Mouse (Mus musculus) heart, postnatal 25 days (tissue): Measurements from ENCODE around the gene Sim2. TPM values are rescaled to one million over a fixed set of nuclear protein-coding genes. Genes with fewer than 3 reads are reported as not detected.

ENCODE experiments used
- DNase-seq: peaks from one replicate; pipeline ENCODE4 v3.0.0; 2022; ENCODE audit warnings: low spot score
- intact Hi-C: fragments of 180-260 bp; cut with DNase I; formaldehyde crosslinking; loops from one replicate; pipeline ENCODE4 v1.15.1; 2025
- total RNA-seq, 2 experiments: library from RNA; stranded (reverse); gene quantifications; 2 replicates each; pipeline ENCODE4 v1.2.3; 2021

Gene Sim2
- not detected for total RNA-seq

GRCm38 (mm10) chr16:94084711-94085602 is at the start of gene Sim2:
TSS of gene Sim2 (plus strand) at chr16:94084931.
- DNase-seq = no peak
- intact Hi-C loops = no loop called here

GRCm38 (mm10) chr16:94037280-94037679 is 47.5 kb upstream of the Sim2 start:
- intact Hi-C loops = no loop called here
- DNase-seq = no peak

GRCm38 (mm10) chr16:94038272-94038985 is 46.3 kb upstream of the Sim2 start:
- intact Hi-C loops = no loop called here
- no peak for DNase-seq

GRCm38 (mm10) chr16:94038986-94039341 is 45.8 kb upstream of the Sim2 start:
- intact Hi-C loops = loop anchor here (1.0 kb wide), 1 partner anchor 220 kb away; no protein-coding TSS in a partner anchor
- DNase-seq = no peak

DNA sequence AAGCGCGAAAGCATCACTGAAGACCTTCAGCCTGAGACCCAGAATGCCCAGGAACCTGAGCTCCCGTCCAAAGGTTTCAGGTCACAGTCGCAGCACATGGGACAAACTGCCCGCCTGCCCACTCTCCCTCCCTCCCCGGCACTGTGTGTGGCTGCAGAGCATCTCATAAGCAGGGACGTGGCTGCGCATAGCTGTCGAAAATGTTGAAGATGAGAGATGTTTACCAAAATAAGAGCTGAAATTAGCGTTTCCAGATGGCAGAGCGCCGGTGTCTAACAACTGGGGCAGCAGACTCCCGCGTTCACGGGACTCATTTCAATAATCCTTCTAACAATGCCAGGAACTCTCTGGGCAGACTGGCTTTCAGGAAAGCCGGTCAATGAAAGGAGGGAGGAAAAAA is 44.2 kb upstream of the Sim2 start:
- no peak for DNase-seq
- intact Hi-C loops = no loop called here

GRCm38 (mm10) chr16:94041065-94041712 is 43.5 kb upstream of the Sim2 start:
- DNase-seq = no peak
- intact Hi-C loops = no loop called here

DNA sequence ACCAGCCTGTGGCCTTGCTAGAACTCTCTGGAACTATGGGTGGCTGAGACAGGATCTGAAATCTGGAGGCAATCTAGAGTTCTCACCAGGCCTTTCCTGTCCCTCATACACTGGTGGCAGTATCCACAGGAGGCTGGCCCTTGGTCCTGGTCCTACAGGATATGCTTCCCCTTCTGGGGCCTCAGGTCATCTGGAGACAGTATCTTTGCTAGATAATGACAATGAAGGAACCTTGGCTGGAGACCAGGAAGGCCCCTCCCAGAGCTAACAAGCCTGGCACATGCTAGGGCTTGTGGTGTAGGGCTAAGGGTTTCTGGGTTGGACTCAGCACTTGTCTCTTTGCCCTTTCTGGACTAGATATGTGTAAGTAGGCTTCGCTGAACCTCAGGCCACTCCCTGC is 40.9 kb upstream of the Sim2 start:
- intact Hi-C loops = no loop called here
- DNase-seq = no peak

DNA sequence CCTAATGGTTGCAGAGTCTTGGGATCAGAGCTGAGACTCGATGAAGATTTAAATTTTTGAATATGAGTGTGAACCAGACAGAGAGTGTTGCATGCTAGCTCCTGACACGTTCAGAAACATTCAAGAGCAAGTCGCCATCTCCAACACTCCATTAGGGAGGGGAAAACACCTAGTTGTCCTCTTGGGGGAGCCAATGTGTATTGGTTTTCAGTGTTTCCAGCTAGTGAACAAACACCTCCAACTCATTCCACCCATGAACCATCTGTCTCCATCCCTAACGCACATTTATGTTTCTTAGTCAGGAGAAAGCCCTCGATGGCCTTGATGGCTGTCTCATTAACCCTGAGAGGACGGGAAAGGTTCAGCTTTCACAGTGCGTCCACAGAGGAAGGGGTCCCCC is 39.7 kb upstream of the Sim2 start:
- no peak for DNase-seq
- intact Hi-C loops = no loop called here

DNA sequence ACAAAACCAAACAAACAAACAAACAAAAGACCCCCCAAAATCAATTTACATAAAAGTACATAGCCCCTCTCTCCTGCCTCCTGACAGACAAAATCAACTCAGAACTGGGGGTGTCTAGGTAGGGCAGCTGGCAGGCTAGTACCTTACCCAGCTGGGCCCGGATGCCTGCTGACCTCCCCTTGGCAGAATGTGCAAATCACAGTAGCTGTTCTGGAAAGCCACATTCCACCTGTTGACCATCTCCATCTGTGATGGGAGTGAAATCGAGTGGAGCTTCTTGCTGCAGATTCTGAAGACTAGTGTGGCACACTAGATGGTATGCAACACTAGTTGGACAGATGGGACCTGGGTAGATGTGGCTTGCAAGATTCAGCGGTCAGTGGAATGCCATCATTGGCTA is 34.4 kb upstream of the Sim2 start:
- intact Hi-C loops = no loop called here
- DNase-seq = no peak

GRCm38 (mm10) chr16:94055176-94055575 is 29.6 kb upstream of the Sim2 start:
- no peak for DNase-seq
- intact Hi-C loops = no loop called here

DNA sequence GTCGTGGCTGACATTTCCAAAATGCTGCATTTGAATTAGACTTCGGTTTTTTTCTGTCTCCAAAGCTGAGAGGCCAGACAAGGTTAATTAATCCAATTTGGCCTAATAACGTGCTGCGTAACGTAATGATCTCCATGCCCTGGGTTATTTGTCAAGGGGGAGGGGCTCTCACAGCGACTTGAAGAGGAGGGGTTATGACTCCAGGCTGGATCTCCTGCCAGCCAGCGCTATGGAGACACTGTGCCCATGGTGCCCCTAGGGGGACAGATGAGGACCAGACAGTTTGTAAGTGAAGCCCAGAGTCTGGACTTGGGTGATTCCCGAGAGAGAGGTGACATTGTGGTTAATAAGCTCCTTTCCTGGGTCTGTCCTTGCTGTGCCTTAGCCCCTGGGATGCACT is 29.2 kb upstream of the Sim2 start:
- intact Hi-C loops = no loop called here
- DNase-seq = no peak

DNA sequence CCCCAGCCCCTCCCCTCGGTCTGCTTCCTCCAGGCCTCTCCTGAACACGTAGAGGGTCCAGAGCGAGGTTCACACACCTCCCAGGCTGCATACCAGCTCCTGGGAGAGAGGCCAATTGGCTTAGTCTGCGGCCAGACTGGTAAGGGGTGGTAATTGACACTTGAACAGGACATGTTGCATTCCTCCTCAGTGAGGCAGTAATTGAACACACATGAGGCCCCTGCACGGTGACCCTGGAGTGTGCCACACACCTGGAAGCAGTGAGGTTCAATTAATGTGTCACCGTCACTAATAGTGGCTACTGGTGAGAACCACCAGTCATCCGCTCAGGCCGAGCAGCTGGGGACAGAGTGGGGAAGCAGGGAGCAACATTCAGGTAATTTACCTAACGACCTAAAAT is 24.9 kb upstream of the Sim2 start:
- no peak for DNase-seq
- intact Hi-C loops = no loop called here

DNA sequence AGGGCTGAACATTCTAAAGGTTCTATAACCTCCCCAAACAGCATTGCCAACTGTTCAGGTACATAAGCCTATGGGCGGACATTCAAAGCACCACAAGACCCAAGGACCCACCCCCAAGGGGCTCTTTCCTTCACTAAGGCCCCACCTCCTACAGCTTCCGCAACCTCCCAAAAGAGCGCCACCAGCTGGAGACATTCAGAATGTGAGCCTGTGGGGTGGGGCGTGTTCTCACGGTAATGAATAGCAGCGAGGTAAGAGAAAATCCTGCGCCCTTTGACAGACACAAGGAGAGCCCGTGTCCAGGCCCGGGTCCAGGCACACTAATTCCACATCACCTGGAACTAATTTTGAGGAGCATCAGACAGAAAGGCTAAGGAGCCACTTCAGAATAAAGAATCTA is 20.5 kb upstream of the Sim2 start:
- DNase-seq = no peak
- intact Hi-C loops = no loop called here

DNA sequence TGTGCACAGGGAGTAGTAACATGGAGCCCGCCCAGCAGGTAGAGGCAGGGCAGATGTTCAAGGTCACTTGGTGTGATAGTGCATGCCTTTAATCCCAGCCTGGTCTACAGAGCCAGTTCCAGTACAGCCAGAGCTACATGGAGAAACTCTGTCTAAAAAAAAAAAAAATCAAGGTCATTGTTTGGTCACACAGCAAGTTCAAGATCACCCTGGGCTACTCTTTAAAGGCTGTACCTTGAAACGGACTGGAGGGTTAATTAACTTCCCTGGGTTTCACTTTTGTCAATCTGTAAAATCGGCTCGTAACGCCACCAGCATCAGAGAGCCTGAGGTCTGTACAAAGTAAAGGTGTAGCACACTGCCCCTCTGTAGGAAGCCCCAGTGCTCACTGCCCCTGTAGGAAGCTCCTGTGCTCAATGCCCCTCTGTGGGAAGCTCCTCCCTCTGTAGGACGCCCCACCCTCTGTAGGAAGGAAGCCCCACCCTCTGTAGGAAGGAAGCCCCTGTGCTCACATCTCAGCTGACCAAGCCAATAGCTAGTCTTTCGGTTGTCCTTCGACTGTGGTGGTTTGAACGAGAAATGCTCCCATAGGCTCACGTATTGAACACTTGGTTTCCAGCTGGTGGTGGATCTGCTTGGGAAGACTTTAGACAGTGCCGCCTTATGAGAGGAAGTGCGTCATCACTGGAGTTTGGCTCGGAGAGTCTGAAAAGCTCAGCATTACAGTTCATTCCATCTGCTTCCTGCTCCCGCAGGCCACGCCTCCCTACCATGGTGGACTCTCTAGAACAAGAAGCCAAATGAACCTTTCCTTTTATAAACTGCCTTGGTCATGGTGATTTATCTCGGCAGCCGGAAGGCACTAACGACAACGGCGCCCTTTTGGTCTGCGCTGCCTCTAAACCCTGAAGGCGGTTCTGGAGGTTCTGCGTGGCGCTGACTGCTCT is 18.7 kb upstream of the Sim2 start:
- intact Hi-C loops = no loop called here
- no peak for DNase-seq

DNA sequence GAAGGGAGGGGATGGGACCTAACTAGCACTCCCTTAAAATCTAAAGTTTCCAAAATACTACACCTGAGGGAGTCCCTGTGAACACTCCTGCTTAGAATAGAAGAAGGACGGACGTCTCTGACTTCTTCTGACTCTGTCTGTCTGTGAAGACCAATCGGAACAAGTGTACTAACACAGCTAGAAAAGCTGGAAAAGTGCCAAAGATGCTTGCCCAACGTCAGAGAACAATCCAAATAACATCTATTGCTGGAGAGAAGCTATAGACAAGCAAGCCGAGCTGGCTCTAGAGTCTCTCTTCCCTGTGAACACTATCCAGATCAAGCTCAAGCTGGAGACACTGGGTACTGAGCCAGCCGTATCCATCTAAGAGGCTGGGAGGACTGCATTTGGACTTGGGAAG is 18.0 kb upstream of the Sim2 start:
- no peak for DNase-seq
- intact Hi-C loops = no loop called here

DNA sequence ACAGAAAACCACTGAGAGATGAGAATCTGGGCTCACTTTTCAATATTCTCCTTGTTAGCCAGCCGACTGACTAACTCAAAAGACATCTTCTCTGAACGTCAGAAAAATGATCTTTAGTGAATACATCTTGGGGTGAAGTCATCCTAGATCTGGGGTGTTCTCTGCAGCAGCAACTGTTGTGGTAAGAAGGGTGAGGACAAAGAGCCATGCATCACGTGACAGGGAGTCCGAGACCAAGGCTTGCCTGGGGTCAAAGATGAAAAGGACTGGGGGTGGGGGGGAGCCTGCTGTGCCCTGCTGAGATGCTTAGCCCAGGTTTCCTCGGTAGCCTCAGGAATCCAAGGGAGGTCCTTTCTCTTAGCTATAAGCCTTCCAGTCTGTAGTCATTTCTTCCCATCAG is 17.5 kb upstream of the Sim2 start:
- no peak for DNase-seq
- intact Hi-C loops = no loop called here

DNA sequence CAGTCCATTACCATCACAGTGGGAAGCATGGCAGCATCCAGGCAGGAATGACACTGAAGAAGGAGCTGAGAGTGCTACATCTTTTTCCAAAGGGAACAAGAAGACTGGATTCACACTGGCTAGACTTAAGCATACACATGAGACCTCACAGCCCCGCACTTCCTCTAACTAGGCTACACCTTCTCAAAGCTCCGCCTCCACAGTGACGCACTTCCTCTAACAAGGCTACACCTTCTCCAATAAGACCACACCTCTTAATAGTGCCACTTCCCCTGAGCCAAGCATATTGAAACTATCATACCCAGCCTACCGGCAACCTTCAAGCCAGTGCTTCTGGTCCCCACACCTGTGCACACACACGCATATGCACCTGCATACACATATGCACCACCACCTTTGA is 15.7 kb upstream of the Sim2 start:
- intact Hi-C loops = no loop called here
- no peak for DNase-seq

- DNase-seq = no peak
- intact Hi-C loops = no loop called here
These were observed 13.8 kb upstream of the Sim2 start for GRCm38 (mm10) chr16:94070920-94071319.

DNA sequence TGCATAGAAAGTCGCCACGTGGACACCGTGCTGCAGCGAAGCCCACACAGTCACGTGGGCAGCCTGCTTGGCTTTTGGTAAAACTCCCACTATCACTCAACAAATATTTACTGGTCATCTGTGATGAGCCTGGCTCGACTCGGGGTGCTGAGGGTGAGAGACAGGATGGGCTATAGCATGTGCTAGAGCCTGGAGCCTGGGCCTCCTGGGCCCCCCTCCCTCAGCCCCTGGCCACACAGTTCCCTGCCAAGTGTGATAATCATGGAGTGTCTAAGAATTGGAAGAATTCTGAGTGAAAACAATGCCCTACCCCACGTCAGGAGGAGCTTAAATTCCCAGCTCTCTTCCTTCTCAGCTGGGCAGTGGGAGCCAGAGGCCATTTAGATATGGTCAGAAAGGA is 13.3 kb upstream of the Sim2 start:
- intact Hi-C loops = no loop called here
- no peak for DNase-seq
